Mouse (Mus musculus) gastrocnemius, postnatal 14 days (tissue): ENCODE results near the gene Ift43. TPM values are rescaled to one million over a fixed set of nuclear protein-coding genes. Genes with fewer than 3 reads are reported as not detected.

Source experiments
- DNase-seq: peaks from one replicate; pipeline ENCODE4 v3.0.0; 2021; ENCODE audit warnings: mixed read lengths
- intact Hi-C: fragments of 180-260 bp; cut with DNase I; formaldehyde crosslinking; loops from one replicate; pipeline ENCODE4 v1.15.1; 2025; ENCODE audit warnings: low total_unique reads
- total RNA-seq, 2 experiments: library from RNA; stranded (reverse); gene quantifications; 2 replicates each; pipeline ENCODE4 v1.2.3; 2021

Gene Ift43
- total RNA-seq, 2 experiments from 2014 or later: 11.9 to 13.4 TPM

- intact Hi-C loops: loop anchor here (5.0 kb wide), 2 partner anchors 124 to 219 kb away; no protein-coding TSS in a partner anchor
- DNase-seq: peak; percentile 41
Observed at GRCm38 (mm10) chr12:86076321-86076901, 5.9 kb upstream of the Ift43 start.

- intact Hi-C loops: loop anchor here (5.0 kb wide), 2 partner anchors 125 to 220 kb away; no protein-coding TSS in a partner anchor
- DNase-seq: peak; percentile 34
Observed at GRCm38 (mm10) chr12:86077322-86077721, 5.0 kb upstream of the Ift43 start.

- DNase-seq: peak; percentile 48
- intact Hi-C loops: loop anchor here (5.0 kb wide), 2 partner anchors 125 to 220 kb away; no protein-coding TSS in a partner anchor
Observed at GRCm38 (mm10) chr12:86077736-86078135, 4.6 kb upstream of the Ift43 start.

DNA sequence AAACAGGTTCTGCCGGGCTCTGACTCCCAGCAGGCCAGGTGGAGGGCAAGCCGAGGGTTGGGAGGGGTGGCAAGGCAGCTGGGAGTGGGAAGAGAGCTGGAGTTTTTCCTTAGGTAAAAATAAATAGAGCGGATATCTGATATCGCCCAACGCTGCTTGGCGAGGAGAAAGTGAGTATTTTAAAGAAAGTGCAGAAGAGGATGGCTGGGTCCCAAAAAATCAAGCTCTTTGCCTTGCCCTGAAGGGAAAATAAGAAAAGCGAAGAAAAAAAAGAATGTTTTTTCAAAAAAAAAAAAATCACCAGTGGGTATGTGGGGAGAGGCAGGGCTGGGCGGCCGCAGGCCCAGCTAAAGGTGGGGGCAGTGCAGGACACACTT, 4.2 kb upstream of the Ift43 start:
- intact Hi-C loops: loop anchor here (5.0 kb wide), 2 partner anchors 126 to 221 kb away; no protein-coding TSS in a partner anchor
- DNase-seq: no peak

- intact Hi-C loops: loop anchor here (5.0 kb wide), 2 partner anchors 126 to 221 kb away; no protein-coding TSS in a partner anchor
- peak; percentile 64 for DNase-seq
Observed at GRCm38 (mm10) chr12:86078553-86079201, 3.7 kb upstream of the Ift43 start, which contains the start of gene Tgfb3. Tgfb3 (minus strand) TSS chr12:86079041.

DNA sequence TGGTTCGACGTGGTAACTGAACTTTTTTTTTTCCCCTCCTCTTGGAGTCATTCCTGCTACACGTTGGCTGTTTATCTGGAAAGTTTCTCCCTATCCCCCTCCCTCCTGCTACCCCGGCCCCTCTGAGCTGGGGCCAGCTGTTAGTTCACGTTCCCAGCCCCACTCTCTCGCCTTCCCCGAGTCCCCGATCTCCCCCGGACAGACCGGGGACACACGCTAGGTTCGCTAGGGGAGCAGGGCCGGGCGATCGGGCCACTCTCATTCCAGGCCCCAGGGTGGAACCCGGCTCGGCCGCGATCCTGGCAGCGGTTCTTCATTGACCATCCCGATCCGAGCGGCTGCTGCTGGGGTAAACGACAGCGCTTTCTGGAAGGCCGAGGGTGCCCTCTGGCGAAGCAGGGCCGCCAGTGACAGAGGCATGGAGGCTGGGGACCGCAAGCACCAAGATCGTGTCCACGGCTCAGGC, 3.1 kb upstream of the Ift43 start:
- intact Hi-C loops: loop anchor here (5.0 kb wide), 2 partner anchors 127 to 222 kb away; no protein-coding TSS in a partner anchor
- peak; percentile 95 for DNase-seq

- intact Hi-C loops: no loop called here
Observed at GRCm38 (mm10) chr12:86085873-86086272, 3.5 kb downstream of the Ift43 start.

DNA sequence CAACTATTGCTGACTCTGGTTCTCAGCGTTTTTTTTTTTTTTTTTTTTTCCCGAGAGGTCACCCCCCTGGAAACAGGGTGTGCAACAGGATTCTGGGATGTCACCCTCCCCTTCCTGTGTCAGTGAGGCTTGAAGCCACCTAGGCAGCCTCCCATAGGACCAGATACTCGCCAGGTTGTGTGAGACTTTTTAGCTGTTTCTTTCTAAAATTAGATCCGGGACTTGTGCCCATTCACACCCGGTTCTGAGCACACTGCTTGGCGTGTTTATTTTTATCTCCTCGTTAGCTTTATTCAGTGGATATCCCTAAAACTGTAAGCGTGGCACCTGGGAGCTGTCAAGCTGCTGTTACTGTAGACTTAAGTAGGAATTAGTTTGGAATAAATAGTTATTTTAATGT, 4.2 kb downstream of the Ift43 start:
- intact Hi-C loops: no loop called here
- DNase-seq: no peak

More at GRCm38 (mm10) chr12:86085873-86086272, 3.5 kb downstream of the Ift43 start:
- no peak for DNase-seq

GRCm38 (mm10) chr12:86088042-86088441, 5.7 kb downstream of the Ift43 start:
- DNase-seq: peak; percentile 53
- intact Hi-C loops: no loop called here

- DNase-seq: no peak
- intact Hi-C loops: no loop called here
Observed at GRCm38 (mm10) chr12:86090764-86091163, 8.4 kb downstream of the Ift43 start.

DNA sequence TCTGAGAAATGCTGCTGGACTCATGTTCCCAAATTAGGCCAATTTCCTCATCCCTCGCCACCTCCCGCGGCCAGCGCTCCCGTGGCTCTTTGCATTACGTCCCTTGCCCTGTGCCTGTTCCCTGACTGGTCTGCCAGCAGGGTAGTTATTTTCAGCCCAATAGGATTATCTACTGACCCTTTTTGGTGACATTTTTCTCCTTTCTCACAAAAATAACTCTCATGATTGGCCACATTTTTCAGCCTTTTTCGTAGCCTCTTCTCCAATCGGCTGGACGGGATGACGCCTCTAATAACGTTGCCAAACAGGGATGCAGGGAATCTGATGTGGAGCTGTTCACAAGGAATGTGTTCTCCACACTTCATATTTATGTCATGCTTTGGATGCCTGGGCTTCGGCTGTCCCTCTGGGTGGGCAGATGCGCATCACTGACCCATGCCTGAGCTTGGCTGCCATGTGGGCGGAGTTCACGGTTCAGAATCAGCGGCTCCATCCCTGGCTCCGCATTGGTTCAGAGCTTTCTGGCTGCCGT, 9.3 kb downstream of the Ift43 start:
- intact Hi-C loops: no loop called here
- no peak for DNase-seq

DNA sequence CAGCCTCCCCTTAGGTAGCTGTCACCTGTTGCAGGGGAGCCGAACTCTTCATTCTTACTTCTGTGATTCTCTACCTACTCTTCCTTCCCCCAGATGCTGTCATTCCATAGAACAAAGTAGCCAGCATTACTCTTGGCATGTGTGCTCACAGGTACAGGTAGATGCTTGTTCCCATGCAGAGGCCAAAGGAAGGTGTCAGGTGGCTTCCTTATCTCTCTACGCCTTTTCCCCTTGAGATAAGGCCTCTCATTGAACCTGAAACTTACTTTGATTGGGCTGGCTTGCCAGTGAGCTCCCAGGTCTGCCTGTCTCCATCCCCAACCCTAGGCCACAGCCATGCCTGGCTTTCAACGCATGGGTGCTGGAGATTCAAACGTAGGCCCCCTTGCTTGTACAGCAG, 11.7 kb downstream of the Ift43 start:
- intact Hi-C loops: no loop called here
- no peak for DNase-seq

GRCm38 (mm10) chr12:86095806-86096205, 13.5 kb downstream of the Ift43 start:
- intact Hi-C loops: no loop called here
- no peak for DNase-seq

- no peak for DNase-seq
- intact Hi-C loops: no loop called here
Observed at GRCm38 (mm10) chr12:86097781-86098180, 15.4 kb downstream of the Ift43 start.

- no peak for DNase-seq
- intact Hi-C loops: no loop called here
Observed at GRCm38 (mm10) chr12:86100711-86101110, 18.4 kb downstream of the Ift43 start.

GRCm38 (mm10) chr12:86102686-86103085, 20.3 kb downstream of the Ift43 start:
- no peak for DNase-seq
- intact Hi-C loops: no loop called here

GRCm38 (mm10) chr12:86103391-86103790, 21.1 kb downstream of the Ift43 start:
- intact Hi-C loops: no loop called here
- DNase-seq: no peak

DNA sequence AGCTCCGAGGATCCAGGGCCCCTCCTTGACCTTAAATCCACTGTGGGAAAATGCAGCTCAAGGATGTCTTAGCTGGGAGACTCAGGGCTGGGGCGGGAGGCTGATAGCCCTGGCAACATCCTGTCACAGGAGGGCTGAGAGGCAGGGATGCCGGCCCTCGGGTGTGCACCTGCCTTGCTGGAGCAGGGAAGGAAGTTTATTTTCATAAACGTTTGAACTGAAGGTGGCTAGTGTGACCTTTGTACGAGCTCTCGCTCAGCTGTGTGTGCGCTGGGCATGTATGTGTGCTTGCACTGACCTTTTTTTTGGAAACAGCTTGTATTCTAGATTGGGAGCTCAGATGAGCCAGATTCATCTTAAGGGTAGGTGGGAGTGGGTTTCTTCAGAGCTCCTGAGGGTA, 21.5 kb downstream of the Ift43 start:
- intact Hi-C loops: no loop called here
- DNase-seq: no peak

- intact Hi-C loops: no loop called here
- no peak for DNase-seq
Observed at GRCm38 (mm10) chr12:86104297-86104696, 22.0 kb downstream of the Ift43 start.

DNA sequence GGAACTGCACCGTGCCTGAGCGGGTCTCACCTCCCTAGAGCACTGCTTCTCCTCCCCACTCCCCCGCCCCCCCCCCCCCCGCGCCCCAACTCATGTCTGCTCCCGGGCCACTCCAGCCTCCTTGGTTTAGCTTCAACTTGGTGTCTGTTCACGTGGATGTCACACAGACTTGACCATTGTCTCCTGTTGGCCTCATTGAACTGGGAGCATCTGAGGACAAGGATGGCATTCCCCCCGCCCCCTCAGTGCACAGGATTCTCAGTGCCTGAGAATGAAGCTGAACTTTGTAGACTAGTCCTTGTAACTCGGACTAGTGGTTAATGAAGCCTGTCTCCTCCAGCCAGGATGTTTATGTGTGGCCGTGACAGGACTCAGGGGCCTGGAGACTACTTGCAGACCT, 23.2 kb downstream of the Ift43 start:
- intact Hi-C loops: no loop called here
- DNase-seq: no peak

- no peak for DNase-seq
- intact Hi-C loops: no loop called here
Observed at GRCm38 (mm10) chr12:86106086-86106485, 23.7 kb downstream of the Ift43 start.
